Mouse (Mus musculus) kidney, embryonic 15.5 days (tissue): Measurements from ENCODE around the gene Nfia. TPM values are rescaled to one million over a fixed set of nuclear protein-coding genes. Genes with fewer than 3 reads are reported as not detected.
A peak's percentile ranks its signal among the peaks of the same experiment; 100 is the strongest.

Experiments
- ATAC-seq: fragments of 200-750 bp; cut with Nextera tagmentation; replicated peaks from 2 replicates; pipeline ENCODE4 v1.8.0; 2017; ENCODE audit warnings: moderate TSS enrichment; ENCODE audit not compliant: low FRiP score
- H3K27ac ChIP-seq: fragments of 300-500 bp; sonication (generic); 2 replicates; pipeline ENCODE4 v1.5.1; 2015; ENCODE audit warnings: mild to moderate bottlenecking, inconsistent platforms
- H3K27me3 ChIP-seq: fragments of 300-500 bp; sonication (generic); 2 replicates; pipeline ENCODE4 v1.6.1; 2015; ENCODE audit warnings: inconsistent platforms
- H3K36me3 ChIP-seq: fragments of 300-500 bp; sonication (generic); 2 replicates; pipeline ENCODE4 v1.6.1; 2015; ENCODE audit warnings: inconsistent platforms
- H3K4me1 ChIP-seq: fragments of 300-500 bp; sonication (generic); 2 replicates; pipeline ENCODE4 v1.6.1; 2015; ENCODE audit warnings: inconsistent platforms
- H3K4me2 ChIP-seq: fragments of 300-500 bp; sonication (generic); 2 replicates; pipeline ENCODE4 v1.6.1; 2015; ENCODE audit warnings: moderate library complexity, mild to moderate bottlenecking, inconsistent platforms
- H3K4me3 ChIP-seq: fragments of 300-500 bp; sonication (generic); replicated peaks from 2 replicates; pipeline ENCODE4 v1.5.1; 2015; ENCODE audit warnings: mild to moderate bottlenecking, inconsistent platforms
- H3K9ac ChIP-seq: fragments of 300-500 bp; sonication (generic); 2 replicates; pipeline ENCODE4 v1.6.1; 2015; ENCODE audit warnings: mild to moderate bottlenecking, inconsistent platforms
- H3K9me3 ChIP-seq: fragments of 300-500 bp; sonication (generic); replicated peaks from 2 replicates; pipeline ENCODE4 v1.6.1; 2016; ENCODE audit warnings: inconsistent platforms
- WGBS: fragments of 180-500 bp; shearing (Covaris S2); methylation state at CpG from one replicate; pipeline ENCODE4 v1.1.7; 2015; ENCODE audit warnings: mixed read lengths; 5-methylcytosine and 5-hydroxymethylcytosine counted together
- polyA plus RNA-seq: library from polyadenylated mRNA; unstranded; fragments of >200 nt; fragmentation: Nextera tagmentation; extraction: Ambion mirVana; gene quantifications from 2 replicates; pipeline ENCODE4 v1.2.1, GENCODE M21; 2015

Nfia gene
- polyA plus RNA-seq, 1 experiment from 2014 or later: 29.3 TPM

GRCm38 (mm10) chr4:97950341-97951071, 178.0 kb downstream of the Nfia start:
- ATAC-seq: no peak
- H3K4me2 ChIP-seq: no peak overlapping the region
- H3K27ac ChIP-seq: no peak overlapping the region
- no peak overlapping the region for H3K4me3 ChIP-seq
- H3K27me3 ChIP-seq: no peaks in the 10 kb centered on the region
- H3K9ac ChIP-seq: no peak overlapping the region
- WGBS: 79% methylated on average over 10 of the region's 10 CpGs
- no peaks in the 10 kb centered on the region for H3K9me3 ChIP-seq
- H3K4me1 ChIP-seq: 0 out of 2 replicates have a peak, but pooled peaks cover 7% of the 10 kb centered on the region
- H3K36me3 ChIP-seq: no peaks in the 10 kb centered on the region

DNA sequence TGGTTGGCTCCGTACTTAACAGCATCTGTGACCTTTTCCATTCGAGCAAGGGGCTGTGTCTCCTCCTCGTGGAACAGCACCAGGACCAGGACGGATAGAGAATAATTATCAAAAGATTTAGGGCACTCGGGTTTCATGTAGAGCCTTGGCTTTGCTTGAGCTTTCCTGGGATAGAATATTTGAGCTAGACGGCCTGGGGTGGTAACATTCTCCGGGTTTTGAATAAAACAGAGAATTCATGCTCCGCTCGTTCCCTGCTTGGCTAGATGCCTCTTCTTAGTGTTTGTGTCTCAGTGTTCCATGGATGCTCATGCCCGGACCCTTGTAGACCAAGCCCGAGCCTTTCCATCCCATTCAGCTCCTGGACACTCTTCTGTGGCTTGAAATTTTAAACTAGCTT, 181.4 kb downstream of the Nfia start:
- H3K4me1 ChIP-seq: no peaks in the 10 kb centered on the region
- H3K9ac ChIP-seq: no peak overlapping the region
- H3K36me3 ChIP-seq: no peaks in the 10 kb centered on the region
- WGBS: 70% methylated on average over 11 of the region's 11 CpGs
- no peak for ATAC-seq
- H3K27ac ChIP-seq: no peak overlapping the region
- H3K27me3 ChIP-seq: no peaks in the 10 kb centered on the region
- no peak overlapping the region for H3K4me2 ChIP-seq
- no peaks in the 10 kb centered on the region for H3K9me3 ChIP-seq
- H3K4me3 ChIP-seq: no peak overlapping the region

GRCm38 (mm10) chr4:97958121-97958520, 185.6 kb downstream of the Nfia start:
- Histone ChIP-seq H3K27me3 (no peaks in the 10 kb centered on the region), H3K4me3 (no peak overlapping the region), H3K27ac (no peak overlapping the region), H3K36me3 (no peaks in the 10 kb centered on the region), H3K4me1 (no peaks in the 10 kb centered on the region), H3K4me2 (no peak overlapping the region), H3K9me3 (no peaks in the 10 kb centered on the region), H3K9ac (no peak overlapping the region)
- 84% methylated on average over 5 of the region's 5 CpGs for WGBS
- no peak for ATAC-seq

GRCm38 (mm10) chr4:97962856-97963255, 190.3 kb downstream of the Nfia start:
- no peak for ATAC-seq
- Histone ChIP-seq H3K9me3 (no peaks in the 10 kb centered on the region), H3K4me2 (no peak overlapping the region), H3K9ac (no peak overlapping the region), H3K27ac (no peak overlapping the region), H3K27me3 (no peaks in the 10 kb centered on the region), H3K4me3 (no peak overlapping the region), H3K36me3 (no peaks in the 10 kb centered on the region), H3K4me1 (no peaks in the 10 kb centered on the region)
- 83% methylated on average over 7 of the region's 7 CpGs for WGBS

DNA sequence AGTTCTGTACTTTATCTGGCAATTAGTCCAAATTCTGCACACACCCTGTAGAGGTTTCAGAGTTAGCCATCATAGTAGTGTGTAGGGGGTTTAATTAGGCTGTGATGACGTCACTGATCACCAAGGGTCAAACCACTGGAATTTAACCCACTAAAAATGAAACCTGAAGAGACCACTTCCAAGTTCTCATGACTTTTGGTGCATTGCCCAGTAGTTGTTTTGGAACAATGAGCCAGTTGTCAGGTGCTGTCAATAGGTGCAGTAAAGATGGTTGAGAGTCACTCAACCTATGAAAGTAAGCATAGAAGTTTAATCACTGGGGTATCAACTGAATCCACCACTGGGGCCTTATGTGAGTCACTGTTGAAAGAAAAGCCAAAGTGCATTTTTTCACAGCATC, 191.4 kb downstream of the Nfia start:
- 35% methylated on average over 1 of the region's 1 CpGs for WGBS
- H3K4me3 ChIP-seq: no peak overlapping the region
- H3K4me2 ChIP-seq: no peak overlapping the region
- no peaks in the 10 kb centered on the region for H3K27me3 ChIP-seq
- no peak overlapping the region for H3K9ac ChIP-seq
- no peaks in the 10 kb centered on the region for H3K4me1 ChIP-seq
- no peak overlapping the region for H3K27ac ChIP-seq
- no peak for ATAC-seq
- H3K9me3 ChIP-seq: no peaks in the 10 kb centered on the region
- no peaks in the 10 kb centered on the region for H3K36me3 ChIP-seq

- H3K27me3 ChIP-seq: no peaks in the 10 kb centered on the region
- 75% methylated on average over 7 of the region's 7 CpGs for WGBS
- ATAC-seq: no peak
These were observed 196.3 kb downstream of the Nfia start for GRCm38 (mm10) chr4:97968786-97969348.

GRCm38 (mm10) chr4:97973064-97973463, 200.5 kb downstream of the Nfia start:
- no peak overlapping the region for H3K27ac ChIP-seq
- 71% methylated on average over 2 of the region's 2 CpGs for WGBS
- H3K4me3 ChIP-seq: no peak overlapping the region
- no peak overlapping the region for H3K9ac ChIP-seq
- H3K36me3 ChIP-seq: no peaks in the 10 kb centered on the region
- ATAC-seq: peak; percentile 58; the same call in 1 of the 2 replicates
- peaks cover 8% of the 10 kb centered on the region for H3K4me1 ChIP-seq
- no peaks in the 10 kb centered on the region for H3K9me3 ChIP-seq
- no peaks in the 10 kb centered on the region for H3K27me3 ChIP-seq
- no peak overlapping the region for H3K4me2 ChIP-seq

More at GRCm38 (mm10) chr4:97968786-97969348, 196.3 kb downstream of the Nfia start:
- Histone ChIP-seq H3K4me3 (no peak overlapping the region), H3K9me3 (no peaks in the 10 kb centered on the region), H3K27ac (no peak overlapping the region), H3K4me2 (no peak overlapping the region), H3K4me1 (no peaks in the 10 kb centered on the region), H3K9ac (no peak overlapping the region), H3K36me3 (no peaks in the 10 kb centered on the region)

DNA sequence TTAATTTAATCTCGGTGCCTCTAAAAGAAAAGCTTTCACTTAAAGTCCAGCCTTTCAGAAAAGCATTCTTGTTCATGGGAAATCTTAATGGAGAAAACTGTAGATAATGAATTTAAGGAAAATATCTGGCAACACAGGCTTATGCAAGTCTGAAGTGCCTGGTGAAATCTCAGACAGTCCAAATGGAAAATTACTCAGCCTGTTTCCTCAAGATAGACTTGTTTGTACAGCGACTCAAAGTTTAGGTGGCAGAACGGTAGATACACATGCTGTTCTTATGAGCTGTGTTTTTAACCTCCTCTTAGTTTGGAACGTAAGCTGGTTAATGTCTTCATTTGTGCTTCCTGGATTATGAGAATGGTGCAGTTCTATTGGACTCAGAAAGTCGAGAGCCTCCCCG, 201.5 kb downstream of the Nfia start:
- no peak overlapping the region for H3K9ac ChIP-seq
- ATAC-seq: no peak
- H3K27ac ChIP-seq: no peak overlapping the region
- H3K27me3 ChIP-seq: no peaks in the 10 kb centered on the region
- H3K4me2 ChIP-seq: no peak overlapping the region
- WGBS: 76% methylated on average over 6 of the region's 6 CpGs
- H3K4me3 ChIP-seq: no peak overlapping the region
- H3K36me3 ChIP-seq: no peaks in the 10 kb centered on the region
- H3K9me3 ChIP-seq: no peaks in the 10 kb centered on the region
- H3K4me1 ChIP-seq: peaks cover 8% of the 10 kb centered on the region

DNA sequence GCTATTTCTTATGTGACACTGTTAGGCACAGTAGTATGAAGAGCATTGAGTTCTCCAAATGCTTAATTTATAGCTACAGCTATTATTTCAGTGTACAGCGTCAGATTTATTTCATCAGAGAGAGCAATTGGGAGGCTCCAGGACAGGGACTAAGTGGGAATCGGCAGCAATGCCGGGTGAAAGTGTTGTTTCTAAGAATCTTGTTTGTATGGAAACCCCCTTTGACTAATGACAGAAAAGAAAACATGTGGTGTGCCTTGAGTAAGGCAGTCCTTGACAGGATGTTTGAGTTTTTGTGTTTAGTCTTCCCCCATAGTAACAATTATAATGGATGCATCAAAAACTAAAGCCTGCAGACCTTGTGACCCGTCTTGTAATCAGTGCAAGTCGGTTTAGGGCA, 204.4 kb downstream of the Nfia start:
- Histone ChIP-seq H3K9me3 (no peaks in the 10 kb centered on the region), H3K4me3 (no peak overlapping the region), H3K36me3 (no peaks in the 10 kb centered on the region), H3K9ac (no peak overlapping the region), H3K27ac (no peak overlapping the region), H3K4me2 (no peak overlapping the region), H3K27me3 (no peaks in the 10 kb centered on the region), H3K4me1 (peaks cover 8% of the 10 kb centered on the region)
- 40% methylated on average over 5 of the region's 5 CpGs for WGBS
- ATAC-seq: no peak

DNA sequence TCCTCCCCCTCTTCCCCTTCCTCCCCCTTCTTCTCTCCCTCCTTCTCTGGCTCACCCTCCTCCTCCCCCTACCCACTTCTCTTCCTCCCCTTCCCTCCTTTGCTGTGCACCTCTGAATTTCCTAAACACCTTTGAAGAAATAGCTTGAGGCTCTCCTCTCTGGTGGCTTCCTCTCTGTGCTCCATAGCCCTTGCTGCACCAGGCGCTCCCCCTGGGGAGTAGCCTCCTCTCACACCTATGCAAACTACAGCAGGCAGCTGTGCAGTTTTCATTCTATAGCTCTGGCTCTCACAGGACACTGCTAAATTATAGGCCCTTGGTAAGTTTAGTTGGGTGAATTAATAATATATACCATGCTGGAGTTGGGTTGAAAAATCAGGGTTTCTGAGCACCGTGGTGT, 211.8 kb downstream of the Nfia start:
- Histone ChIP-seq H3K9me3 (no peaks in the 10 kb centered on the region), H3K4me2 (no peak overlapping the region), H3K36me3 (no peaks in the 10 kb centered on the region), H3K4me3 (no peak overlapping the region), H3K4me1 (peaks cover 12% of the 10 kb centered on the region), H3K27me3 (no peaks in the 10 kb centered on the region), H3K27ac (no peak overlapping the region), H3K9ac (no peak overlapping the region)
- WGBS: 89% methylated on average over 2 of the region's 2 CpGs
- no peak for ATAC-seq

DNA sequence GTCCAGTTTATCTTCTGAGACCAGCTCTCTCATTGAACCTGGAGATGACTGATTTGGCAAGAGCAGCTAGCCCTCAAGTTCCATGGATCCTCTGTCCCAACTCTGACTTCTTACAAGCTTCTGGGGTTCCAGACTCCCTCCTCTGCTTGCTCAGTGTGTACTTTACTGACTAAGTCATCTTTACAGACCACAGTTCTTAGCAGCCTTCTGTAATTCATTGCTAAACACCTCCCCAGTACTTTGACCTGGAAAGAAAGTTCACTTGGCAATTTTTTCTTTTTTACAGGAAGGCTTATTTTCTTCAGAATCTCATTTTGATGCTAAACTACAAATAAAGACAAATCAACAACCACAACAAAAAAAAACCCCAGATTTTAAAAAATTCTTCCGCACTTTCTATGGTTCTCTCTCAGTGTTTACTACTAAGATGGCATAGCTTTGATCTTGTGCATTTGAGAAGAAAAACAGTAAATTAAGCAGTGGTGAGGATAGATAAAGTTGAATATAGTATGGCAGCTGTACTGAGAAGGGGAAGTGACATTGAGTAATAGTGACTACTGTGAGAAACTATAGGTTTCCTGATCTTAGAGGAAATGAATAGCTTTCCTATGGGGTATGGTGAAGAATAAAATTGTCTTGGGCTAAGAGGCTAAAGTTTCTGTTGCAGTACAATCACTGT, 213.7 kb downstream of the Nfia start:
- H3K36me3 ChIP-seq: no peaks in the 10 kb centered on the region
- ATAC-seq: no peak
- H3K4me1 ChIP-seq: peaks cover 21% of the 10 kb centered on the region
- 95% methylated on average over 1 of the region's 1 CpGs for WGBS
- no peaks in the 10 kb centered on the region for H3K9me3 ChIP-seq
- no peaks in the 10 kb centered on the region for H3K27me3 ChIP-seq
- no peak overlapping the region for H3K9ac ChIP-seq
- H3K27ac ChIP-seq: no peak overlapping the region
- no peak overlapping the region for H3K4me3 ChIP-seq
- H3K4me2 ChIP-seq: no peak overlapping the region

DNA sequence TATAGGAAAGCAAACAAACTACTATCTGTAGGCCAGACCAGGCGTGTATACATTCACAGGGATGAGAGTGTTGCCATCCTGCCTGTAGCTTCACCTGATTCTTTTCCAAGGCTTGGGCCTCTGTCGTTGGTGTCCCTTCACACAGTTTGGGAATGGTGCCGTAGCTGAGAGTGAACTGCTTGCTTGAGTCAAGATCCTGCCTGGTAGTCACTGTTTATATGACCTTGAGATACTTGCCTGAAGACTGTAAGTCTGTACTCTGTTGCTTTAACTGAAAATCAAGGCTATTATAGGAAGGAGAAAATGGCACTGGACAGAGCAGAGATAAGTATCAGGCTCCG, 214.2 kb downstream of the Nfia start:
- no peak for ATAC-seq
- H3K27ac ChIP-seq: no peak overlapping the region
- H3K4me3 ChIP-seq: no peak overlapping the region
- peaks cover 21% of the 10 kb centered on the region for H3K4me1 ChIP-seq
- H3K4me2 ChIP-seq: no peak overlapping the region
- WGBS: 70% methylated on average over 4 of the region's 4 CpGs
- no peak overlapping the region for H3K9ac ChIP-seq
- no peaks in the 10 kb centered on the region for H3K9me3 ChIP-seq
- no peaks in the 10 kb centered on the region for H3K36me3 ChIP-seq
- H3K27me3 ChIP-seq: no peaks in the 10 kb centered on the region
